Mouse (Mus musculus): ENCODE results near the gene Tm4sf4. TPM values are rescaled to one million over a fixed set of nuclear protein-coding genes. Genes with fewer than 3 reads are reported as not detected.

Tm4sf4 gene
- not detected for polyA plus RNA-seq (2014; fragmentation: Illumina TruSeq; extraction: RNeasy Lipid Tissue Mini Kit (QIAGEN cat#74804); ENCODE audit: insufficient read depth, low read depth, low replicate concordance)

DNA sequence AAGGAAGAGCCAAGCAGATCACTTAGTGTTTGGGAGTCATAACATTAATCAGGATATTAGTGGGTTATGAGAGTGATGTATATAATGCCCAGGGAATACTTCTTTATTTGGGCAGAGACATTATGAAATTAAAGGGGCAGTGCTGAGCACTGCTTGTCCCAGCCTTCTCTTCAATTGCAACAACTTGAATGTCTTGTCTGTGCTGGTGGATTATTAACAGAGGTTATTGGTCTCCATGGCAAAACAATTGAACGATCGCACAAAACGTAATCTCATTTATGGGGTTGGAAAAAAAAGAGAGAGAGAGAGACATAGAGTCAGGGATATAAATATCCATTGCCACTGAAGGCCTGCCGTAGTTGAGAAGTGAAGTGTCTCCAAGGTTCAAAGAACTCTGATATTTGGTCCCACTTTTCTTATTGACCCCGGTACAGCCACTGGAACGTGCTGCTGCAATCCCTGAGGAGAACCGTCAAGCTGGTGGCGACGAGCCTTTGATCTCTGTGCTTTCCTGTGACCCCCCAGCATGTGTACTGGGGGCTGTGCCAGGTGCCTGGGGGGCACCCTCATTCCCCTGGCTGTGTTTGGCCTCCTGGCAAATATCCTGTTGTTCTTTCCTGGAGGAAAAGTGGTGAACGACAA, at the start of gene Tm4sf4:
Gene Tm4sf4 (plus strand): TSS at position 226 of the 642 bp plus-strand sequence.

Other genes with a start within 250 kb of the Tm4sf4 start
- gene Tm4sf1, start 123.3 kb upstream of the Tm4sf4 start, polyA plus RNA-seq (2014; fragmentation: Illumina TruSeq; extraction: RNeasy Lipid Tissue Mini Kit (QIAGEN cat#74804); ENCODE audit: insufficient read depth, low read depth, low replicate concordance) = 431 TPM
- 35.4 TPM for gene Wwtr1, start 150.6 kb downstream of the Tm4sf4 start, polyA plus RNA-seq (2014; fragmentation: Illumina TruSeq; extraction: RNeasy Lipid Tissue Mini Kit (QIAGEN cat#74804); ENCODE audit: insufficient read depth, low read depth, low replicate concordance)
- 66.3 TPM for gene Commd2, start 226.4 kb downstream of the Tm4sf4 start, polyA plus RNA-seq (2014; fragmentation: Illumina TruSeq; extraction: RNeasy Lipid Tissue Mini Kit (QIAGEN cat#74804); ENCODE audit: insufficient read depth, low read depth, low replicate concordance)

All from lung, adult 10 weeks (tissue).